Mouse (Mus musculus): ENCODE results near the gene Fkrp.

Fkrp gene

GRCm38 (mm10) chr7:16785541-16786083, 30.9 kb downstream of the Fkrp start:
- DNase-seq = no peak

GRCm38 (mm10) chr7:16784498-16784976, 32.0 kb downstream of the Fkrp start:
- DNase-seq = no peak

GRCm38 (mm10) chr7:16783758-16784415, 32.6 kb downstream of the Fkrp start:
- DNase-seq = peak in 1 of 2 experiments; percentile 21

- no peak for DNase-seq
Measured at GRCm38 (mm10) chr7:16783224-16783688, 33.3 kb downstream of the Fkrp start.

GRCm38 (mm10) chr7:16782555-16783125, 33.9 kb downstream of the Fkrp start:
- DNase-seq = no peak

GRCm38 (mm10) chr7:16781816-16782554, 34.5 kb downstream of the Fkrp start:
- peak; percentile 23 to 24 for DNase-seq

- DNase-seq = no peak
Measured at GRCm38 (mm10) chr7:16781555-16781815, 35.0 kb downstream of the Fkrp start.

GRCm38 (mm10) chr7:16780825-16781554, 35.5 kb downstream of the Fkrp start, which contains the start of gene Slc1a5:
Gene Slc1a5 (plus strand): TSS chr7:16781340.
- DNase-seq = peak; percentile 56 to 76

- no peak for DNase-seq
Measured at GRCm38 (mm10) chr7:16780076-16780475, 36.5 kb downstream of the Fkrp start.

GRCm38 (mm10) chr7:16775888-16776287, 40.6 kb downstream of the Fkrp start:
- DNase-seq = no peak

- no peak for DNase-seq
Measured at GRCm38 (mm10) chr7:16766443-16766842, 50.1 kb downstream of the Fkrp start.

- DNase-seq = no peak
Measured at GRCm38 (mm10) chr7:16763463-16764218, 52.9 kb downstream of the Fkrp start.

GRCm38 (mm10) chr7:16761630-16762029, 54.9 kb downstream of the Fkrp start:
- no peak for DNase-seq

GRCm38 (mm10) chr7:16761005-16761481, 55.5 kb downstream of the Fkrp start:
- DNase-seq = no peak

- DNase-seq = no peak
Measured at GRCm38 (mm10) chr7:16760292-16760691, 56.2 kb downstream of the Fkrp start.

Measured in cerebellum, postnatal 25 days (tissue).